Mouse (Mus musculus): ENCODE data around the gene Pphln1. TPM values are rescaled to one million over a fixed set of nuclear protein-coding genes. Genes with fewer than 3 reads are reported as not detected.
A peak's percentile ranks its signal among the peaks of the same experiment; 100 is the strongest.

Gene Pphln1
- polyA plus RNA-seq, 1 experiment from 2014 or later = 43.9 TPM

DNA sequence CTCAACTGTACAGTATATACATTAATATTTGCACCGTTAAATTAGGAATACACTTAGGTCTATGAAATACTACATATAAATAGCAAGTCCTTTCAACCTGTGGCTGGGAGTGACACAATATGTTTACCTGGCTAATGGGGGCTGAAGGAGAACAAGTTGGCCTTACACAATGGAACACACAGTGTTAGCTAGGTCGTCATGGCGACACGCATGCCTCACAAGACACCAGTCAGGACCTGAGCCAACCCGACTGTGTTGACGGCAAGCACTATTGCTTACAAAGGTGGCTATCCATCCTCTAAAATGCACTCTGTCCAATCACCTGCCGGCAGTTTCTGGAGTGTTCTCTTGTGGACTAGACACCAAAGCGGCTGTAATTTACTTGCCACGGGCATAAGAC is 101.7 kb downstream of the Pphln1 start:
- no peak for DNase-seq
- TF ChIP-seq CTCF (IDR thresholded peaks at IDR 0.05; ENCODE audit: low read depth) = no peak
- Histone ChIP-seq H3K9ac (no peak overlapping the region), H3K4me1 (ENCODE audit: insufficient read depth) (no peaks in the 10 kb centered on the region), H3K4me3 (ENCODE audit: low read depth, low read length) (no peak overlapping the region), H3K27me3 (ENCODE audit: insufficient read depth, low read length) (no peaks in the 10 kb centered on the region), H3K4me2 (no peak overlapping the region), H3K27ac (ENCODE audit: low read depth) (no peak overlapping the region), H3K9me3 (ENCODE audit: low read depth, low read length) (no peaks in the 10 kb centered on the region), H3K36me3 (ENCODE audit: insufficient read depth) (peaks cover 68% of the 10 kb centered on the region)
- ATAC-seq (ENCODE audit: insufficient read depth) = 0 out of 2 replicates have a peak, but pooled peaks have one; percentile 36
- 81% methylated on average over 9 of the region's 9 CpGs for WGBS

DNA sequence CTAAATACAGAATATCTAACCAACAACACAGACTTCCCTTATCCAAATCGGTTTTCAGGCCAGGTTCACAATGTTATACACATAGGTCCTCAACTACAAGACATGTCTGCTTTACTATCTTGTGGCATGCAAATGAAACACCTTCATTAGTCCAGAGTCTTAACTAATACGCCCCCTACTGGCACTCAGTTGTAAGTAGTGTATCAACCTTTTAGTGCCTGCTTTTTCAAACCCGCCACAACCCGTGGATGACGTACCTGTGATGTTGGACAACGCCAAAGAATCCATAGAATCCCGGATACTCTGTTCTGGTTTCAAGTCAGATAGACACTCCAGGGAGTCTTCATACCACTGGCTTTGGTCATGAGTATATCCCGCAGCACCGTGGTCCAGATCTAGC is 104.6 kb downstream of the Pphln1 start:
- no peak overlapping the region for H3K27ac ChIP-seq (ENCODE audit: low read depth)
- H3K4me1 ChIP-seq (ENCODE audit: insufficient read depth) = no peaks in the 10 kb centered on the region
- H3K4me2 ChIP-seq = no peak overlapping the region
- H3K27me3 ChIP-seq (ENCODE audit: insufficient read depth, low read length) = no peaks in the 10 kb centered on the region
- H3K4me3 ChIP-seq (ENCODE audit: low read depth, low read length) = no peak overlapping the region
- H3K9ac ChIP-seq = no peak overlapping the region
- WGBS = 89% methylated on average over 9 of the region's 9 CpGs
- H3K36me3 ChIP-seq (ENCODE audit: insufficient read depth) = peaks cover 82% of the 10 kb centered on the region
- DNase-seq (no peak), ATAC-seq (ENCODE audit: insufficient read depth) (no peak)
- peak; percentile 24; the same call in 1 of the 2 replicates for TF ChIP-seq CTCF (IDR thresholded peaks at IDR 0.05; ENCODE audit: low read depth)
- no peaks in the 10 kb centered on the region for H3K9me3 ChIP-seq (ENCODE audit: low read depth, low read length)

DNA sequence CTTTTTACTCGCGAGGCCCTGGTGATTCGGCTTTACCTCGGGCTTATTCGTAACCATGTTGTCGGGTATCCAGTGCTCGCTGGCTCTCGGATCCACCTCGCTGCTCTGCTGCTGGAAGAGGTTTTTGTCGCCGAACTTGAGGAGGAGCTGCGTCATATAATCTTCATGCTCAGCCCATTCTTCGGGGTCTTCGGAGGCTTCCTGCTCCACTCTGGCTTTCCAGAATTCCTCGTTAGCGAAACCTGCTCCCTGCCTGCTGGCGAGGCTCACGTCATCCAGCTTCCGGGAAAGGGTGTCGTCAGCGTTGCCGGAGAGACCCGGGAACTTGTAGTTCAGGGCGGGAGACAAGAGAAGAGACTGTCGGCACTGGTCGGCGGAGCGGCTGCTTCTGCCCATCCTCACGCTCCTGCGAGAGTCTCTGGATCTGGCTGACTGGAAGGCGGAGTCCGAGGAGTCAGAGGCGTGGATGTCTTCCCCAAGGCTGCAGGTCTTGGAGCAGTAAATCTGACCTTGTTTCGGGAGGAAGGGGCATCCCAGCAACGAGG is 105.1 kb downstream of the Pphln1 start:
- no peak overlapping the region for H3K4me2 ChIP-seq
- no peak overlapping the region for H3K27ac ChIP-seq (ENCODE audit: low read depth)
- H3K4me3 ChIP-seq (ENCODE audit: low read depth, low read length) = no peak overlapping the region
- no peak for ATAC-seq (ENCODE audit: insufficient read depth)
- no peaks in the 10 kb centered on the region for H3K4me1 ChIP-seq (ENCODE audit: insufficient read depth)
- H3K9ac ChIP-seq = no peak overlapping the region
- 91% methylated on average over 35 of the region's 35 CpGs for WGBS
- H3K9me3 ChIP-seq (ENCODE audit: low read depth, low read length) = no peaks in the 10 kb centered on the region
- H3K27me3 ChIP-seq (ENCODE audit: insufficient read depth, low read length) = no peaks in the 10 kb centered on the region
- no peak for TF ChIP-seq CTCF (IDR thresholded peaks at IDR 0.05; ENCODE audit: low read depth)
- no peak for DNase-seq
- H3K36me3 ChIP-seq (ENCODE audit: insufficient read depth) = peaks cover 85% of the 10 kb centered on the region

DNA sequence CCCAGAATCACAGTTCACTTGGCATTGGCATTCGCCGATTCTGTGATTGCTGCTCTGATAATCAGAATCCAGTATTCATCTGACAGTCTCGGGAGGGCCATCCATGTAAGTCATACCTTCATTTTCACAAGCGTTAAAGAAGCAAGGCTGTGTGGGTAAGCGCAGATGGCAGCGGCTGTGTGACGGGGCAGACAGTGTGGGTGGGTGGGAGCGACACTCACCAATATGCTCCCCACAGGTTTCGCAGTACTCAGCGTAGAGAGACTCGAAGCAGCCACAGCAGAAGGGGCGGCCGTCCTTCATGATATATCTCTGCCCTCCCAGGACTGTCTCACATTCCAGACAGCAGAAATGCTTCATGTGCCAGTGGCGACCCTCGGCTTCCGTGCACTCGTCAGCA is 106.7 kb downstream of the Pphln1 start:
- DNase-seq (no peak), ATAC-seq (ENCODE audit: insufficient read depth) (no peak)
- H3K27me3 ChIP-seq (ENCODE audit: insufficient read depth, low read length) = no peaks in the 10 kb centered on the region
- no peak overlapping the region for H3K27ac ChIP-seq (ENCODE audit: low read depth)
- 92% methylated on average over 17 of the region's 17 CpGs for WGBS
- H3K36me3 ChIP-seq (ENCODE audit: insufficient read depth) = peaks cover 81% of the 10 kb centered on the region
- no peak overlapping the region for H3K4me3 ChIP-seq (ENCODE audit: low read depth, low read length)
- no peak for TF ChIP-seq CTCF (IDR thresholded peaks at IDR 0.05; ENCODE audit: low read depth)
- no peak overlapping the region for H3K9ac ChIP-seq
- no peak overlapping the region for H3K4me2 ChIP-seq
- no peaks in the 10 kb centered on the region for H3K4me1 ChIP-seq (ENCODE audit: insufficient read depth)
- H3K9me3 ChIP-seq (ENCODE audit: low read depth, low read length) = no peaks in the 10 kb centered on the region

DNA sequence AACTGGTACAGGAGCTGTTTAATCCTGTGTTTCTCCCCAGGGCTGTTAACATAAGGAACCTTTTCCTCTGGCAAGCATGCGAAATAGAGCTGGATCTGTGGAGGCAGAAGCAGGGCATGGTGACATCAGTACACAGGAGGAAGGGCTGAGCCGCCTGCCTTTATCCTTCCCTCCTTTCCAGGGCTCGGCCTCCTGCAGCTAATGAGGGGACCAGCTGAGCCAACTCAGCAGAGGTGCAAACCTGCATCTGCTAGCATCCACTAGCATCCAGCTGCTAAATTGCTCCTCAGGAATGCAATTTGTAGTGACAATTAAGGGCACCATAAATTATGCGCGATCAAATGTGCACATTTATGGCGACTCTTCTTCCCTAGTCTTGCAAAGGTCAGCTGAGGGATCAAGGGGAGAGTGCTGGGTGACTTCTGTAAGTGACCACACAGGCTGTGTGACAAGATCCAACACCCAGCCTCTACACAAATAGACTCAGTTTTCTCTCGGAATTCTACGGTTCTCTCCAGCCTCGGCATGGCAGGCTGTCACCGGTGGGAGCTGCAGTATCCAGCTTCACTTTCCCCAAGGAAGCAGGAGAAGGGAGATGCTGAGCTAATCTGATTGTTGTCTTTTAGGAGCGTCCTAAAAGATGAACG is 112.7 kb downstream of the Pphln1 start:
- Histone ChIP-seq H3K36me3 (ENCODE audit: insufficient read depth) (peaks cover 31% of the 10 kb centered on the region), H3K4me1 (ENCODE audit: insufficient read depth) (peaks cover 11% of the 10 kb centered on the region; the same call in 1 of the 2 replicates)
- no peak for ATAC-seq (ENCODE audit: insufficient read depth)

DNA sequence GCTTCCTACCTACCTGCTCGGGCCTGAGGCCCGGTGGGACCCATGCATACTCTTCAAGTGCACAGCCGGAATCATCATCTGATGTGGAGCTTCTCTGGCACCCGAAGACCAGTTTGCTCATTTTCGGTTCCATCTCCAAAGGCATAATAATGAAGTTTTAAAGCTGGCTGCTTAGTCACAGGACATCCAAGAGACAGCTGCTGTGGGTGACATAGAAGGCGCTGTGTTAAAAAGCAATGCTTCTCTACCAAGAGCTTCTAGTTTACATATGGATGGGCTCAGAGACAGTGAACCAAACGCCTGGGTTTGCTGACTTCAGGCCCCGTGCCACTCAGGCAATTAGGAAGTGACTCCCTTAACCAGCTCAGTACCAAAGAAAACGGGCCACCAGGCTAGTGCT is 114.3 kb downstream of the Pphln1 start:
- 34% methylated on average over 9 of the region's 9 CpGs for WGBS
- no peak overlapping the region for H3K27ac ChIP-seq (ENCODE audit: low read depth)
- H3K4me3 ChIP-seq (ENCODE audit: low read depth, low read length) = no peak overlapping the region
- H3K36me3 ChIP-seq (ENCODE audit: insufficient read depth) = peaks cover 25% of the 10 kb centered on the region
- peaks cover 11% of the 10 kb centered on the region; the same call in 1 of the 2 replicates for H3K4me1 ChIP-seq (ENCODE audit: insufficient read depth)
- DNase-seq (peak; percentile 28), ATAC-seq (ENCODE audit: insufficient read depth) (no peak)
- no peak overlapping the region for H3K4me2 ChIP-seq
- no peak for TF ChIP-seq CTCF (IDR thresholded peaks at IDR 0.05; ENCODE audit: low read depth)
- H3K9ac ChIP-seq = no peak overlapping the region; the same call in 1 of the 2 replicates
- no peaks in the 10 kb centered on the region for H3K9me3 ChIP-seq (ENCODE audit: low read depth, low read length)
- H3K27me3 ChIP-seq (ENCODE audit: insufficient read depth, low read length) = no peaks in the 10 kb centered on the region

More for the DNA sequence above, 112.7 kb downstream of the Pphln1 start:
- DNase-seq = no peak
- no peak overlapping the region for H3K9ac ChIP-seq
- H3K27ac ChIP-seq (ENCODE audit: low read depth) = no peak overlapping the region
- no peaks in the 10 kb centered on the region for H3K27me3 ChIP-seq (ENCODE audit: insufficient read depth, low read length)
- no peaks in the 10 kb centered on the region for H3K9me3 ChIP-seq (ENCODE audit: low read depth, low read length)
- no peak overlapping the region for H3K4me3 ChIP-seq (ENCODE audit: low read depth, low read length)
- TF ChIP-seq CTCF (IDR thresholded peaks at IDR 0.05; ENCODE audit: low read depth) = no peak
- WGBS = 44% methylated on average over 12 of the region's 12 CpGs
- H3K4me2 ChIP-seq = no peak overlapping the region

DNA sequence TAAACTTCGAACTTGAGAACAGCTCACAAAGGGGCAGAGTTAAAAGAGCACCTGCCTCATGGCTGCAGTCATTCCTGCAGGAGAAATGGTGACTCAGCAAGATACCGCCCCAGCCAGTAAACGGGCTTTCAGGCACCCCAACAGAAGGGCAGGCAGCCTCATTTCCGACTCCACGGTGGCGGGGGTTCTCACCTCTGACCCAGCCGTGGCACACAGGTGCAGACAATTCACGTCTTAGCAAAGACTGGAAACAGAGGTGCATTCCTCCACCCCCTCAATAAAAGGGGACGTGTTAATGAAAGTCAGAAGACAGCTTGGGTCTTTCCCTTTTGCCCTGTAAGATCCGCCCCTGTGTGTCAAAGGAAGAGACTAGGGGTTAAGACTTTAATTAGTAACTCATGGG is 115.8 kb downstream of the Pphln1 start:
- no peak for TF ChIP-seq CTCF (IDR thresholded peaks at IDR 0.05; ENCODE audit: low read depth)
- DNase-seq (no peak), ATAC-seq (ENCODE audit: insufficient read depth) (no peak)
- H3K4me1 ChIP-seq (ENCODE audit: insufficient read depth) = peaks cover 11% of the 10 kb centered on the region; the same call in 1 of the 2 replicates
- no peak overlapping the region for H3K4me3 ChIP-seq (ENCODE audit: low read depth, low read length)
- peaks cover 10% of the 10 kb centered on the region for H3K36me3 ChIP-seq (ENCODE audit: insufficient read depth)
- no peak overlapping the region for H3K9ac ChIP-seq
- peak overlapping the region; percentile 14; the same call in 1 of the 2 replicates for H3K4me2 ChIP-seq
- WGBS = 16% methylated on average over 10 of the region's 10 CpGs
- no peaks in the 10 kb centered on the region for H3K9me3 ChIP-seq (ENCODE audit: low read depth, low read length)
- H3K27me3 ChIP-seq (ENCODE audit: insufficient read depth, low read length) = no peaks in the 10 kb centered on the region
- H3K27ac ChIP-seq (ENCODE audit: low read depth) = no peak overlapping the region

All from lung, embryonic 14.5 days (tissue).